Mouse (Mus musculus) brain, embryonic 14.5 days (tissue): Measurements from ENCODE around the gene Arf3.

Experiments used
- CTCF ChIP-seq: fragments of 200-500 bp; IDR thresholded peaks from 2 replicates; pipeline ENCODE4 v1.5.1; 2012; ENCODE audit warnings: inconsistent platforms, mild to moderate bottlenecking, moderate library complexity, borderline replicate concordance; ENCODE audit not compliant: insufficient read depth, insufficient read length; ENCODE audit errors: extremely low read depth
- POLR2A ChIP-seq: fragments of 200-500 bp; IDR thresholded peaks from 2 replicates; pipeline ENCODE4 v1.6.1; 2012; ENCODE audit warnings: mild to moderate bottlenecking, inconsistent platforms, borderline replicate concordance; ENCODE audit not compliant: poor library complexity, insufficient read depth, insufficient read length, severe bottlenecking; ENCODE audit errors: extremely low read depth

DNA sequence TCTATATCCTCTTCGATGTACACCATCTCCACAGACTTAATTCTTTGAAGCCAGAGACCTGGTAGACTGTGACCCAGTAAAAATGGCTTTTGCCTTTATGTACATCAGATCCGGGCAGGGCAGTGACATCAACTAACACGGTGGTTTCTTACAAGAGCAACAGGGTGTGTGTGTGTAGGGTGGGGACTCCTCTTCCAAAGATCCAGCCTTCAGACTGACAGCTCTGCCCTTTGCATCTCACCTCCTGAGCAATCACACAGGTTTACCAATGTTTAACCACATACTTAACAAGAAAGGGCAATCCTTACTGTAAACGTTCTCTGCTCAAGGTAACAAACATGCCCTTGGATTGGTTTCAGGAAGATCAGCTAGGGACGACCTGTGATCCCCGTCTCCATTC lies 15.7 kb downstream of the Arf3 start:
- TF ChIP-seq CTCF (no peak), POLR2A (no peak)
